Mouse (Mus musculus): ENCODE measurements at regions not wholly inside any gene's neighbourhood (a gene's known extent, or its start where the extent isn't known, plus 50 kb on each side); places are given as distances from the start of the nearest gene placed in this dataset.
A peak's percentile ranks its signal among the peaks of the same experiment; 100 is the strongest.

GRCm38 (mm10) chr11:34975771-34976302, 142.4 kb upstream of the Spdl1 start:
- DNase-seq, result no peak

DNA sequence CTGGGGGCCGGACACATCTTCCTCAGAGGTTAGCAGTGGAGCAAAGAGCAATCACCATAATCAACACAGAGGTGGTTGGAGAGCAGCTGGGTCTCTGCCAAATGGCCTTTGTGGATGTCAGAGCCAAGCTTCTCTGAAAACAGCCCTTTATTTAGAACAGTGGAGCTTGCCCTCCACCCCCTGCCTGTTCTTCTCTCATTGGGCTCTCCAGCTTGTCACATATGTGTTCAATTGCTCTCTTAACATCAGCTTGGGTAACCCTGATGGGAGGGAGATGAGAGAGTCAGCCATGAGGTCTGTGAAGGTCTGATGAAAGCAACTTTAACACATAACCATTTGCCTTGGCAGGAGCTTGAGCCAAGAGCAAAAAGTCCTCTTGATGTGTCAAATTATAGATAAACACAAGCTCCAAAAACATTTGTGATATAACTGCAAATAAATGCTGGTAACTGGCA, 140.1 kb upstream of the Spdl1 start:
- no peak for DNase-seq

DNA sequence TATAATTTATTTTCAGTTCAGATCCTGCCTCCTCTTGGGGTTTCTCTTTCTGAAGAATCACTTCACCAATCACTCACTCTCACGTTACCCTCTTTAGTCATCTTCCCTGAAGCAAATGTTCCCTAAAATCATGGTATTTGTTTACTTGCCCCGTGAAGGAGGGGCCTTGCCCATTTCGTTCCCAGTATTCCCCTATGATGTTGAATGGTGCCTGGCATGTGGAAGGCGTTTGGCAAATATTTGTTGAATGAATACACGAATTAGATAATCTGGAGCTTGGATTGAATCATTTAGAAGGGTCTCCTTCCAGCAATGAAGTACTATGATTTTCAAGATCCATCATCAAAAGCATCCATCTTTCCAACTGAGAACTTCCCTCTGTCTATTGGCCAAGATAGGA, 139.6 kb upstream of the Spdl1 start:
- DNase-seq, result no peak

GRCm38 (mm10) chr11:34959291-34959690, 125.8 kb upstream of the Spdl1 start:
- no peak for DNase-seq

DNA sequence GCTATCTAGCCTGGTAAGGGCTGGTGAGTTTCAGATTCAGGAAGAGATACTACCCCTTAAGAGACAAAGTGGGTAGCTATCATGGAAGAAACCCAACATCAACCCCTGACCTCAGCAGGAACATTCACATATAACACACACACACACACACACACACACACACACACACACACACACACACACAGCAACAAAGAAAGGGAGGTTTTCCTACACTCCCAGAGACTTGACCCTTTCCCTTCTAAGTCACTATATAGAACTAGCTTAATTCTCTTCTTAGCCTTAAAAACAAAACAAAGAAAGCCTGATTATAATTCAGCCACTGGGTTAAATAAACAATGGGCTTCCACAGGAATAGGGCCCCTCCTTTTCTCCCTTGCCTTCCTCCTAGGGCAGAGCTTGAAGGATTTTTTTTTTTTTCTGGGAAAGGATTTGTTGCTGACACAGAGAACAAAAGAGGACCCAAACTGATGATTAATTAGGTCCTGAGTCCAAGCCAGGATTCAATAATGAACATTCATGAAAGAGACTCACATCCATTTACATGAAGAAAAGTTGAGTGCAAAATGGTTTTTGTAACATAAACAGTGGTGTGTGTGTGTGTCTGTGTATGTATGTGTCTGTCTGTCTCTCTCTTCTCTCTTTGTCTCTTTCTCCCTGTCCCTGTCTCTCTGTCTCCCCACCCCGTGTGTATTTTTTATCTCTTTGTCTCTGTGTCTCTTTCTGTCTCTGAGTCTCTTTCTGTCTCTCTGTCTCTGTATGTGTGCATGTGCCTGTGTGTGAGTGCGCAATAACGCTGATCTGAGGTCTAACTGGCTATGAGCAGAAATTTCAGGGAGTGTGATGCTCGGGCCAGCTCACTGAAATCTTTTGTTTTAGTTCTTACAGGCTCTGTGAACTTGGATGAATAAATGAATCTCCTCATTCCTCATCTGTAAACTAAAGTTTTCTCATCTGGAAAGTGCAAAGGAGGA, 108.3 kb upstream of the Spdl1 start:
- DNase-seq, result no peak

DNA sequence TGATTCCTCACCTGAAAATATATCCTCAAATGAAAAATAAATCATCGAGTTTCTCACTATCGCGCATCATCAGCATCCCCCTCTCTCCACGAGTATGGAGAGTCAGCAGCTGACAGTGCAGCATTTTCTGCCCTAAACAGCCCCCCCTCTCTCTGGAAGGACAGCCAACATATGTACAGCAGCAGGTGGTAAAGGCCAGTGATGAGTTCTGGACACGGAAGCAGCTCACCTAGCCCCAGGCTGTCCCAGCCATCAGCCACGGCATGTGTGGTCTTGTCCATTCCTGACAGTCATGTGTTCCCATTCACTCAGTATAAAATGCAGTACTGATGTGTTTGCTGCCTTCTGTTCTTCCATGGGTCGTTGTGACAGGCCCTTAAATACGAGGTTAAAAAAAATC, 106.7 kb upstream of the Spdl1 start:
- no peak for DNase-seq

- peak; percentile 51 for DNase-seq
Observed at GRCm38 (mm10) chr11:34939002-34939401, 105.6 kb upstream of the Spdl1 start.

- DNase-seq, result no peak
Observed at GRCm38 (mm10) chr11:34932191-34932590, 98.8 kb upstream of the Spdl1 start.

GRCm38 (mm10) chr11:34917175-34917574, 83.7 kb upstream of the Spdl1 start:
- DNase-seq, result peak; percentile 23

- DNase-seq, result no peak
Observed at GRCm38 (mm10) chr11:34909841-34910240, 76.4 kb upstream of the Spdl1 start.

- DNase-seq, result no peak
Observed at GRCm38 (mm10) chr11:34904271-34904670, 70.8 kb upstream of the Spdl1 start.

GRCm38 (mm10) chr11:34899400-34899799, 66.0 kb upstream of the Spdl1 start:
- no peak for DNase-seq

- DNase-seq, result no peak
Observed at GRCm38 (mm10) chr11:34895624-34896023, 62.2 kb upstream of the Spdl1 start.

DNA sequence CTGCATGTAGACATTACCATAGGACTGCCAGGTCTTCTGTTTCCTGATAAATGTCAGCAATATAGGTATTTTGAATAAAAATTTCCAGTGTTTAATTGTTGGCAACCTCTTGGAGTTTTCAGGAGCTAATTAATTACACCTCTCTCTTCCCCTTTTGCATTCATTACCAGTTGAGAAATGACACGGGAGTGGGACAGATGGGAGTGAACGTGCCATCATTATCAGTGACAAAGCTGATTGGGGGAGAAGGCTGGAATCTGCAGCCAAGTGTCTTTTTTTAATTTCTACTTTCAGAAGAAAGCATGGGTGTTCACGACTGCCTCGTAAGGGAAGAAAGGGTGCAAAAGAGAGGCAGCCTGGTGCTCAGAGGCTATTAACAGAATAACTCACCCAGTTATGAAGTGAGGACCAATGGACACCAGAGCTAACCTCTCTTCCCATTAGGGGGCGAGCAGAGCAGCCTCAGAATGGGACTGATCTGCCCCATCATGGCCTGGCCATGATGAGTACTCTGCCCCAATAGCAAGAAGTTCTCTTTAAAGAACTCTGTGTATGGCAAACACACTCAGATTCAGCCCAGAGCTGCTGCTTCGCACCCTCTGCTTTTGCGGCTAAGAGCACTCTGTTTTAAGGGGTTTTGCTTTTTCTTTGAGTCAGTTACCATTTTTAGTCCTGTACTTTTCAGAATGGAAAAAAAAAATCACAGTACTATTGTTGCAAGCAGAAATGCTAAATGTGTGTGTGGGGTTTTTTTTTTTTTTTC, 55.1 kb upstream of the Spdl1 start:
- DNase-seq, result no peak

DNA sequence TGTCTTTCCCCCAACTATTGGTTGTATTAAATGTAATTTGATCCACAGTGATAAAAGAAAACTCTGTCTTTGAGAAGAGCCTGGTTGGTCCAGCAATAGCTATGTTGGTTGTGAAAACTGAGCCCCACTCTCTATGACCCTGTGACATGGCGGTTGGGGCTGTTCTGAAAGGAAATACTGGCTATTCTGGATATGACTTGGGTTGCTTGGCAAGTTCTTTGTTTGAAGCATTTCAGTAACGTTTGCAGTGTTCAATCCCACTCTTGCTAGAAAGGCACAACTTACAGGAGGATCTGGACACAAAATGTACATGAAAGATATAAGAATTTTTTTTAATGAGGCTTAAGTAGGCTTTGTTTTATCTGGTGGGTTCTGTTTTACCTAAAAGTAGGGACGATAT, 54.1 kb upstream of the Spdl1 start:
- DNase-seq, result no peak
